Mouse (Mus musculus): ENCODE measurements around the gene Plek2. TPM values are rescaled to one million over a fixed set of nuclear protein-coding genes. Genes with fewer than 3 reads are reported as not detected.
"Not testable (repeated sequence)": the region's sequence is repeated elsewhere in the genome, so short reads cannot be mapped to it uniquely, and the experiment has no call there.

Gene Plek2
- polyA plus RNA-seq, 1 experiment from 2014 or later: 3.4 TPM

DNA sequence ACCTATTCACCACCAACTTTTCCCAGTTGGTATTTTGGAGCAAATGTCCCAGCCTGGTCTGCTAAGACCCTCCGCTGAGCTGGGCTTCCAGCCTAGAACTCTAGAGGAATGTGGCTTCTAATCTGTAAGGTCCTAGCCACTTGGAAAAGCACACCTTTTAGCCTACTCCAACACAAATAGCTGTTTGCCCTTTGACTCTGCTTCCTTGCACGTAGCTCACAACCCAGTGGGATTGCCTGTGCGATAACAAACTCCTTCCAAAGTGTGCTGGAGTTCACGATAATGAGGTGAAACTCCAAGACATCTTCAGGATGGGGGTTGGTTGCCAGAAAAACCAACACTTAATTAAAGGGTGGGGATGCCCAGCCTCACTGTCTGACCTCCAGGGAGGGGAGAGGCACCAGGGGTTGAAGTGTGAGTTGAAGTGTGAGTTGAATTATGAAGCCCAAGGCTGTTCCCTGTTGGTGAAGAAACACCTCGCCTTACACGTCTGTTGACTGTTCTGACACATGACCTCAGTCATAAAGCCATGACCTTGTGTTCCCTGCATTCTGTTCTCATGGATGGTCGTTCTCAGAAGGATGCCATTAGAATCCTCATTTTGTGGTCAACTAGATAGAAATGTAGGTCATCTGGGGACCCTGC is 32.8 kb upstream of the Plek2 start:
- no peaks in the 10 kb centered on the region for H3K27me3 ChIP-seq (ENCODE audit: control insufficient read depth, insufficient read depth, low read length)
- H3K36me3 ChIP-seq (replicated peaks; ENCODE audit: control insufficient read depth, insufficient read depth, low read depth, low read length): no peaks in the 10 kb centered on the region
- no peak overlapping the region for H3K27ac ChIP-seq (replicated peaks; ENCODE audit: low read depth, low read length)
- ATAC-seq (replicated peaks; ENCODE audit: insufficient number of reproducible peaks, low FRiP score, low TSS enrichment, low read depth): no peak
- H3K9me3 ChIP-seq (replicated peaks; ENCODE audit: control insufficient read depth, low read length): no peaks in the 10 kb centered on the region
- no peak for DNase-seq (ENCODE audit: low spot score)
- no peaks in the 10 kb centered on the region for H3K4me1 ChIP-seq (ENCODE audit: control insufficient read depth, insufficient read depth, low read length)
- H3K4me2 ChIP-seq (ENCODE audit: low read depth, low read length): no peak overlapping the region
- 67% methylated on average over 7 of the region's 7 CpGs for whole genome bisulfite sequencing
- no peak overlapping the region for H3K4me3 ChIP-seq (ENCODE audit: low read depth, low read length)
- no peak overlapping the region for H3K9ac ChIP-seq (replicated peaks; ENCODE audit: low read length)

GRCm38 (mm10) chr12:78936494-78936893 is 29.7 kb upstream of the Plek2 start:
- DNase-seq (ENCODE audit: low spot score) (no peak), ATAC-seq (replicated peaks; ENCODE audit: insufficient number of reproducible peaks, low FRiP score, low TSS enrichment, low read depth) (no peak)
- no peaks in the 10 kb centered on the region for H3K36me3 ChIP-seq (replicated peaks; ENCODE audit: control insufficient read depth, insufficient read depth, low read depth, low read length)
- no peaks in the 10 kb centered on the region for H3K27me3 ChIP-seq (ENCODE audit: control insufficient read depth, insufficient read depth, low read length)
- H3K4me3 ChIP-seq (ENCODE audit: low read depth, low read length): no peak overlapping the region
- no peaks in the 10 kb centered on the region for H3K4me1 ChIP-seq (ENCODE audit: control insufficient read depth, insufficient read depth, low read length)
- H3K9me3 ChIP-seq (replicated peaks; ENCODE audit: control insufficient read depth, low read length): no peaks in the 10 kb centered on the region
- no peak overlapping the region for H3K9ac ChIP-seq (replicated peaks; ENCODE audit: low read length)
- H3K27ac ChIP-seq (replicated peaks; ENCODE audit: low read depth, low read length): no peak overlapping the region
- 28% methylated on average over 4 of the region's 4 CpGs for WGBS
- no peak overlapping the region for H3K4me2 ChIP-seq (ENCODE audit: low read depth, low read length)

GRCm38 (mm10) chr12:78929900-78930299 is 23.1 kb upstream of the Plek2 start:
- ATAC-seq (replicated peaks; ENCODE audit: insufficient number of reproducible peaks, low FRiP score, low TSS enrichment, low read depth): no peak
- WGBS: 69% methylated on average over 1 of the region's 1 CpGs
- Histone ChIP-seq H3K27me3 (ENCODE audit: control insufficient read depth, insufficient read depth, low read length) (no peaks in the 10 kb centered on the region), H3K4me1 (ENCODE audit: control insufficient read depth, insufficient read depth, low read length) (no peaks in the 10 kb centered on the region), H3K36me3 (replicated peaks; ENCODE audit: control insufficient read depth, insufficient read depth, low read depth, low read length) (no peaks in the 10 kb centered on the region), H3K9me3 (replicated peaks; ENCODE audit: control insufficient read depth, low read length) (no peaks in the 10 kb centered on the region), H3K9ac (replicated peaks; ENCODE audit: low read length) (no peak overlapping the region), H3K4me3 (ENCODE audit: low read depth, low read length) (no peak overlapping the region), H3K4me2 (ENCODE audit: low read depth, low read length) (no peak overlapping the region), H3K27ac (replicated peaks; ENCODE audit: low read depth, low read length) (no peak overlapping the region)
- DNase-seq (ENCODE audit: low spot score): no peak

DNA sequence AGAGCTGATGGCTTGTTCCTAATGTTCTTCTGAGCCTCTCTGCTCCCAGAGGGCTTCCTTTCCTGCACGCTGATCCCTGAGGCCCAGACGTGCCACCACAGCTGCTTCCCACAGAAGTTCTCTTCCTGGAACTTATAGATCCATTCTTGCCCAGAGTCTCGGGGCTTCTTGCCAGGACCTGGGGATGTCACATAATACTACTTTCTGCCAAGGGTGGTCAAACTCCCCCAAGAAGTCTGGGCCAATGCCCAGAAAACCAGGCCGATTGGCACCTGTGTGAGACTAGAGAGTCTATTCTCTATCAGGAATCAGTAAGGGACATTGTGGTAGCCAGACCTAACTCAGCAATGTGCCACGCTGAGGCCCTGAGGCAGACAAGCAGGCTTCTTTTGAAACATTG is 20.5 kb upstream of the Plek2 start:
- Histone ChIP-seq H3K4me2 (ENCODE audit: low read depth, low read length) (no peak overlapping the region), H3K4me3 (ENCODE audit: low read depth, low read length) (no peak overlapping the region), H3K27ac (replicated peaks; ENCODE audit: low read depth, low read length) (no peak overlapping the region), H3K9me3 (replicated peaks; ENCODE audit: control insufficient read depth, low read length) (no peaks in the 10 kb centered on the region), H3K9ac (replicated peaks; ENCODE audit: low read length) (no peak overlapping the region), H3K4me1 (ENCODE audit: control insufficient read depth, insufficient read depth, low read length) (no peaks in the 10 kb centered on the region), H3K27me3 (ENCODE audit: control insufficient read depth, insufficient read depth, low read length) (no peaks in the 10 kb centered on the region), H3K36me3 (replicated peaks; ENCODE audit: control insufficient read depth, insufficient read depth, low read depth, low read length) (no peaks in the 10 kb centered on the region)
- ATAC-seq (replicated peaks; ENCODE audit: insufficient number of reproducible peaks, low FRiP score, low TSS enrichment, low read depth) (no peak), DNase-seq (ENCODE audit: low spot score) (no peak)
- 78% methylated on average over 5 of the region's 5 CpGs for WGBS

- no peak overlapping the region for H3K27ac ChIP-seq (replicated peaks; ENCODE audit: low read depth, low read length)
- H3K36me3 ChIP-seq (replicated peaks; ENCODE audit: control insufficient read depth, insufficient read depth, low read depth, low read length): no peaks in the 10 kb centered on the region
- DNase-seq (ENCODE audit: low spot score) (no peak), ATAC-seq (replicated peaks; ENCODE audit: insufficient number of reproducible peaks, low FRiP score, low TSS enrichment, low read depth) (no peak)
- no peak overlapping the region for H3K4me2 ChIP-seq (ENCODE audit: low read depth, low read length)
- no peaks in the 10 kb centered on the region for H3K4me1 ChIP-seq (ENCODE audit: control insufficient read depth, insufficient read depth, low read length)
- 92% methylated on average over 7 of the region's 7 CpGs for WGBS
- no peaks in the 10 kb centered on the region for H3K9me3 ChIP-seq (replicated peaks; ENCODE audit: control insufficient read depth, low read length)
- H3K27me3 ChIP-seq (ENCODE audit: control insufficient read depth, insufficient read depth, low read length): no peaks in the 10 kb centered on the region
- no peak overlapping the region for H3K4me3 ChIP-seq (ENCODE audit: low read depth, low read length)
- no peak overlapping the region for H3K9ac ChIP-seq (replicated peaks; ENCODE audit: low read length)
These were observed 16.9 kb upstream of the Plek2 start for GRCm38 (mm10) chr12:78923539-78924189.

DNA sequence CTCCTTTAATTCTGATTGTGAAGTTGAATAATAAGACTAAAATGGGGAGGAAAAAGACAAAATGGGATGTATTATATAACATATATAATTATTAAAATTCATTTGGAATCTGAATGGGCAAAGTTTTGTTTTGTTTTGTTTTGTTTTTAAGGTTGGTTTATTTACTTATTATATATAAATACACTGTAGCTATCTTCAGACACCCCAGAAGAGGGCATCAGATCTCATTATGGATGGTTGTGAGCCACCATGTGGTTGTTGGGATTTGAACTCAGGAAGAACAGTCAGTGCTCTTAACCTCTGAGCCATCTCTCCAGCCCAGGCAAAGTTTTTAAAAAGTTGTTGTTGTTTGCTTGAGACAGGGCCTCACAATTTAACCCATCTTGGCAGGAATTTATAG is 16.2 kb upstream of the Plek2 start:
- H3K27ac ChIP-seq (replicated peaks; ENCODE audit: low read depth, low read length); H3K9ac ChIP-seq (replicated peaks; ENCODE audit: low read length); H3K4me2 ChIP-seq (ENCODE audit: low read depth, low read length); H3K4me1 ChIP-seq (ENCODE audit: control insufficient read depth, insufficient read depth, low read length); H3K27me3 ChIP-seq (ENCODE audit: control insufficient read depth, insufficient read depth, low read length); ATAC-seq (replicated peaks; ENCODE audit: insufficient number of reproducible peaks, low FRiP score, low TSS enrichment, low read depth); H3K4me3 ChIP-seq (ENCODE audit: low read depth, low read length); H3K36me3 ChIP-seq (replicated peaks; ENCODE audit: control insufficient read depth, insufficient read depth, low read depth, low read length); DNase-seq (ENCODE audit: low spot score); H3K9me3 ChIP-seq (replicated peaks; ENCODE audit: control insufficient read depth, low read length): not testable (repeated sequence)

GRCm38 (mm10) chr12:78922058-78922457 is 15.3 kb upstream of the Plek2 start:
- no peak overlapping the region for H3K9ac ChIP-seq (replicated peaks; ENCODE audit: low read length)
- no peak overlapping the region for H3K4me2 ChIP-seq (ENCODE audit: low read depth, low read length)
- H3K36me3 ChIP-seq (replicated peaks; ENCODE audit: control insufficient read depth, insufficient read depth, low read depth, low read length): no peaks in the 10 kb centered on the region
- no peak for ATAC-seq (replicated peaks; ENCODE audit: insufficient number of reproducible peaks, low FRiP score, low TSS enrichment, low read depth)
- H3K9me3 ChIP-seq (replicated peaks; ENCODE audit: control insufficient read depth, low read length): no peaks in the 10 kb centered on the region
- no peaks in the 10 kb centered on the region for H3K27me3 ChIP-seq (ENCODE audit: control insufficient read depth, insufficient read depth, low read length)
- 74% methylated on average over 3 of the region's 3 CpGs for WGBS
- H3K4me1 ChIP-seq (ENCODE audit: control insufficient read depth, insufficient read depth, low read length): no peaks in the 10 kb centered on the region
- no peak for DNase-seq (ENCODE audit: low spot score)
- H3K4me3 ChIP-seq (ENCODE audit: low read depth, low read length): no peak overlapping the region
- H3K27ac ChIP-seq (replicated peaks; ENCODE audit: low read depth, low read length): no peak overlapping the region

- ATAC-seq (replicated peaks; ENCODE audit: insufficient number of reproducible peaks, low FRiP score, low TSS enrichment, low read depth): no peak
- Histone ChIP-seq H3K9me3 (replicated peaks; ENCODE audit: control insufficient read depth, low read length) (no peaks in the 10 kb centered on the region), H3K4me2 (ENCODE audit: low read depth, low read length) (no peak overlapping the region), H3K36me3 (replicated peaks; ENCODE audit: control insufficient read depth, insufficient read depth, low read depth, low read length) (no peaks in the 10 kb centered on the region), H3K4me1 (ENCODE audit: control insufficient read depth, insufficient read depth, low read length) (no peaks in the 10 kb centered on the region), H3K9ac (replicated peaks; ENCODE audit: low read length) (no peak overlapping the region), H3K4me3 (ENCODE audit: low read depth, low read length) (no peak overlapping the region), H3K27me3 (ENCODE audit: control insufficient read depth, insufficient read depth, low read length) (no peaks in the 10 kb centered on the region), H3K27ac (replicated peaks; ENCODE audit: low read depth, low read length) (no peak overlapping the region)
- 79% methylated on average over 4 of the region's 4 CpGs for WGBS
- DNase-seq (ENCODE audit: low spot score): no peak
These were observed 14.7 kb upstream of the Plek2 start for GRCm38 (mm10) chr12:78921421-78921820.

All from embryonic facial prominence, embryonic 11.5 days (tissue).